Mouse (Mus musculus) C2C12 (cell line): Measurements from ENCODE around the gene Sept1. TPM values are rescaled to one million over a fixed set of nuclear protein-coding genes. Genes with fewer than 3 reads are reported as not detected.
"Not testable (repeated sequence)": the region's sequence is repeated elsewhere in the genome, so short reads cannot be mapped to it uniquely, and the experiment has no call there.

Experiments
- H3K27me3 ChIP-seq: one replicate; pipeline ENCODE4 v1.6.1; 2011; ENCODE audit not compliant: control insufficient read depth, insufficient read depth, insufficient read length
- H3K36me3 ChIP-seq: one replicate; pipeline ENCODE4 v1.6.1; 2011; ENCODE audit not compliant: control insufficient read depth, insufficient read depth
- H3K4me3 ChIP-seq: one replicate; pipeline ENCODE4 v1.5.1; 2011; ENCODE audit warnings: mild to moderate bottlenecking, control low read depth; ENCODE audit not compliant: poor library complexity, insufficient read depth, severe bottlenecking
- H3K79me2 ChIP-seq: one replicate; pipeline ENCODE4 v1.6.1; 2011; ENCODE audit not compliant: control insufficient read depth, insufficient read depth
- H3K79me3 ChIP-seq: one replicate; pipeline ENCODE4 v1.6.1; 2011; ENCODE audit warnings: low read depth, control low read depth
- H3ac ChIP-seq: one replicate; pipeline ENCODE3; 2011; ENCODE audit warnings: low read depth; ENCODE audit not compliant: control insufficient read depth, insufficient read length
- CEBPB ChIP-seq: IDR thresholded peaks from one replicate; pipeline ENCODE4 v1.6.1; 2011; ENCODE audit warnings: low read depth, mild to moderate bottlenecking, control low read depth, moderate library complexity
- CTCF ChIP-seq: IDR thresholded peaks from one replicate; pipeline ENCODE4 v1.5.1; 2011; ENCODE audit not compliant: control insufficient read depth, insufficient read depth, insufficient read length
- FOSL1 ChIP-seq: IDR thresholded peaks from one replicate; pipeline ENCODE4 v1.8.0; 2011; ENCODE audit warnings: mild to moderate bottlenecking, low read length; ENCODE audit not compliant: poor library complexity, insufficient read depth, severe bottlenecking
- MAX ChIP-seq: IDR thresholded peaks from one replicate; pipeline ENCODE4 v1.6.1; 2011; ENCODE audit warnings: mild to moderate bottlenecking, control low read depth
- MYOD1 ChIP-seq: IDR thresholded peaks from one replicate; pipeline ENCODE4 v1.6.1; 2011; ENCODE audit warnings: low read depth; ENCODE audit not compliant: control insufficient read depth, insufficient read length
- MYOG ChIP-seq: IDR thresholded peaks from one replicate; pipeline ENCODE4 v1.6.1; 2011; ENCODE audit not compliant: control insufficient read depth, insufficient read length; ENCODE audit errors: extremely low read depth
- USF1 ChIP-seq: IDR thresholded peaks from one replicate; pipeline ENCODE4 v1.6.1; 2011; ENCODE audit warnings: low read depth, mild to moderate bottlenecking, control low read depth, moderate library complexity
- polyA plus RNA-seq: library from polyadenylated mRNA; unstranded; fragments of >200 nt; fragmentation: generic; extraction: Trizol; gene quantifications from one replicate; pipeline ENCODE4 v1.2.1, GENCODE M21; 2012; ENCODE audit warnings: missing spikeins

Sept1 gene
- polyA plus RNA-seq, 1 experiment: 1.7 TPM

DNA sequence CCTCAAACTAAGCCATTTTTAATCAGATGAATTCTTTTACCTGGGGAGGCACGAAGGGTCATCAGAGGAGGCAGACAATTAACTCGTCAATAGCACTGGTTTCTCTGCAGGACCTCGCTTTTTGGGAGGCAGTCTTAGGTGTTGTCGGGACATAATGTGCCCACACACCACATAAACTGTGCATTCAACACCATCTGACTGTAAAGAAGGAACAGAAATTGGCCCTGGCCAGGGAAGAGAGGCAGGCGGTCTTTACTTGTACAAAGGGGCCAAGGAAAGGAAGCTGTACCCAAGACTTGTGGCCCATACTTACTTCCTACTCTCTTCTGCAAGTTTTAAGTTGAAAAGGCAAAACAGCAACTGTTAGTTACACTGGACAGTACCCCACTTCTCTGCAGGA, 23.6 kb upstream of the Sept1 start:
- no peak overlapping the region for H3ac ChIP-seq
- H3K36me3 ChIP-seq: peaks cover 13% of the 10 kb centered on the region
- no peak overlapping the region for H3K4me3 ChIP-seq
- no peaks in the 10 kb centered on the region for H3K27me3 ChIP-seq
- TF ChIP-seq CEBPB (no peak), CTCF (no peak), MAX (no peak), MYOD1 (no peak), MYOG (no peak), USF1 (no peak), FOSL1 (no peak)
- peaks cover 5% of the 10 kb centered on the region for H3K79me3 ChIP-seq
- H3K79me2 ChIP-seq: peaks cover 17% of the 10 kb centered on the region

DNA sequence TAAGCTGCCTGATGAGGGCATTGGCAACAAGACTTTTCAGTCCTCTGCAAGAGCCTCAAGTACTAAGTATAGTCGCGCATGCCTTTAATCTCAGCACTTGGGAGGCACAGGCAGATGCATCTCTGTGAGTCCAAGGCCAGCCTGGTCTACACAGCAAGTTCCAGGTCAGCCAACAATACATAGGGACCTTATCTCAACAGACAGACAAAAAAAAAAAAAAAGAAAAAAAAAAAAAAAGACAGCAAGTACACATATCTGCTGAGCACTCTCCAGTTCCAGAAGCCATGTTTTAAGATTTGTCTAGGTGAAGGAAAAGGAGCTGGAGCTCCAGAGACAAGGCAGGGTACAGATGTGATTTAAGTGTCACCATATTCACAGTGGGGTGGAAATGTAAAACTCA, 23.0 kb upstream of the Sept1 start:
- peaks cover 5% of the 10 kb centered on the region for H3K79me3 ChIP-seq
- H3K27me3 ChIP-seq: no peaks in the 10 kb centered on the region
- H3K79me2 ChIP-seq: peaks cover 17% of the 10 kb centered on the region
- H3ac ChIP-seq: no peak overlapping the region
- TF ChIP-seq MYOG (no peak), CTCF (no peak), MAX (no peak), USF1 (no peak), MYOD1 (no peak), CEBPB (no peak), FOSL1 (no peak)
- peaks cover 13% of the 10 kb centered on the region for H3K36me3 ChIP-seq
- H3K4me3 ChIP-seq: no peak overlapping the region

DNA sequence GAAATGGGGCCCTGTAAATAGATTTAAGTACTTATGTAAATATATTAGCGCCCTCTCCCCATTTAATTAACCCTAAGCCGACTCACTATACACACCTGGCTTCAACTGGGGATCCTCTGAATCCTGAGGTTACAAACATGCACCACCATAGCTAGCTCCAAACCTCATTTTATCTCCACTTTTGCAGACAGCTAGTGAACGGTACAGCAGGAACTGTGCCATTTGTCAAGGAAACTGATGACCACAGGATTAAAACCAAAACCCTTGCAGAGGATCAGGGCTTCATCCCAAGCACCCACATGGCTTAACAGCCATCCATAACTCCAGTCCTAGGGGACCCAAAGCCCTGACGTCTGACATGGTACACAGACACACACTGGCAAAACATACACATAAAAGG, 22.1 kb upstream of the Sept1 start:
- Histone ChIP-seq H3K4me3 (no peak overlapping the region), H3ac (no peak overlapping the region), H3K79me3 (peaks cover 2% of the 10 kb centered on the region), H3K36me3 (peaks cover 13% of the 10 kb centered on the region), H3K27me3 (no peaks in the 10 kb centered on the region), H3K79me2 (peaks cover 14% of the 10 kb centered on the region)
- TF ChIP-seq MYOD1: no peak
- TF ChIP-seq MAX: no peak
- no peak for TF ChIP-seq USF1
- TF ChIP-seq FOSL1: no peak
- no peak for TF ChIP-seq CEBPB
- TF ChIP-seq CTCF: no peak
- no peak for TF ChIP-seq MYOG

DNA sequence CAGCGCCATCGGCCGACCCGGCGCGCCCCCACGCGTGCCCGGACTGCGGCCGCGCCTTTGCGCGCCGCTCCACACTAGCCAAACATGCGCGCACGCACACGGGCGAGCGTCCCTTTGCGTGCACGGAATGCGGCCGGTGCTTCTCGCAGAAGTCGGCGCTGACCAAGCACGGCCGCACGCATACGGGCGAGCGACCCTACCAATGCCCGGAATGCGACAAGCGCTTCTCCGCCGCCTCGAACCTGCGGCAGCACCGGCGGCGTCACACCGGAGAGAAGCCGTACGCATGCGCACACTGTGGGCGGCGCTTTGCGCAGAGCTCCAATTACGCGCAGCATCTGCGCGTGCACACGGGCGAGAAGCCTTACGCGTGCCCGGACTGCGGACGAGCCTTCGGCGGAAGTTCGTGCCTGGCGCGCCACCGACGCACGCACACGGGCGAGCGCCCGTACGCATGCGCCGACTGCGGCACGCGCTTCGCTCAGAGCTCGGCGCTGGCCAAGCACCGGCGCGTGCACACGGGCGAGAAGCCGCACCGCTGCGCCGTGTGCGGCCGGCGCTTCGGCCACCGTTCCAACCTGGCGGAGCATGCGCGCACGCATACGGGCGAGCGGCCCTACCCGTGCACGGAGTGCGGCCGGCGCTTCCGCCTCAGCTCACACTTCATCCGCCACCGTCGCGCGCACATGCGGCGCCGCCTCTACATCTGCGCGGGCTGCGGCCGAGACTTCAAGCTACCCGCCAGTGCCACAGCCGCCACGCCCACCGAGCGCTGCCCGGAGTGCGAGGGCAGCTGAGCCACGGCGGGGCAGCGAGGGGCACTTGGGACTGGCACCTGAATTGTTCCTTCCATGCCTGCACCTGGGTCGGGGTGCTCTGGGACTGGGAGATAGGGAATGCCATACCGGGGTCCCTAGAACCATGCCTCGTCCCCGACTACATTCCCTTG, 21.2 kb upstream of the Sept1 start:
- peaks cover 6% of the 10 kb centered on the region for H3K79me2 ChIP-seq
- TF ChIP-seq MYOD1: no peak
- peak; percentile 91 for TF ChIP-seq MAX
- peak; percentile 16 for TF ChIP-seq MYOG
- TF ChIP-seq CEBPB: no peak
- no peaks in the 10 kb centered on the region for H3K79me3 ChIP-seq
- no peaks in the 10 kb centered on the region for H3K27me3 ChIP-seq
- H3ac ChIP-seq: peak overlapping the region; percentile 64
- H3K4me3 ChIP-seq: peak overlapping the region; percentile 23
- H3K36me3 ChIP-seq: peaks cover 13% of the 10 kb centered on the region

GRCm38 (mm10) chr7:127253341-127253740, 20.4 kb upstream of the Sept1 start:
- no peak for TF ChIP-seq FOSL1
- no peak for TF ChIP-seq CTCF
- TF ChIP-seq CEBPB: no peak
- TF ChIP-seq USF1: no peak
- TF ChIP-seq MAX: no peak
- no peak for TF ChIP-seq MYOD1
- no peak for TF ChIP-seq MYOG

GRCm38 (mm10) chr7:127252414-127252813, 19.5 kb upstream of the Sept1 start:
- TF ChIP-seq CTCF (no peak), FOSL1 (no peak), MYOD1 (no peak), MYOG (no peak), MAX (no peak), USF1 (no peak)
- Histone ChIP-seq H3K79me3 (no peaks in the 10 kb centered on the region), H3K79me2 (no peaks in the 10 kb centered on the region), H3K36me3 (peaks cover 13% of the 10 kb centered on the region), H3K27me3 (no peaks in the 10 kb centered on the region), H3ac (no peak overlapping the region), H3K4me3 (no peak overlapping the region)

More at GRCm38 (mm10) chr7:127253341-127253740, 20.4 kb upstream of the Sept1 start:
- Histone ChIP-seq H3K27me3 (no peaks in the 10 kb centered on the region), H3ac (no peak overlapping the region), H3K4me3 (no peak overlapping the region), H3K36me3 (peaks cover 13% of the 10 kb centered on the region), H3K79me2 (no peaks in the 10 kb centered on the region), H3K79me3 (no peaks in the 10 kb centered on the region)

DNA sequence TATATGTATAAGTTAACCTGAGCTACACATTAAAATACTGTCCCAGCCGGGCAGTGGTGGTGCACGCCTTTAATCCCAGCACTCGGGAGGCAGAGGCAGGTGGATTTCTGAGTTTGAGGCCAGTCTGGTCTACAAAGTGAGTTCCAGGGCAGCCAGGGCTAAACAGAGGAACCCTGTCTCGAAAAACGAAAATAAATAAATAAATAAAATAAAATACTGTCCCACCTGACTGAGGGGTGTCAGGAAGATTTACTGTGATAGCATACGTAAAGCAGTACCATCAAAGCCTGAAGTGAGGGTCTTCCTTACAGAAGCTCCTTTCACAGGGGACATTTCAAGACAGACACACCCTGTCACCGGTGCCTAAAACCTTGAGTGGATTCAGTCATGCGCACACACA, 17.6 kb upstream of the Sept1 start:
- not testable (repeated sequence) for H3K36me3 ChIP-seq

More for the DNA sequence above, 17.6 kb upstream of the Sept1 start:
- not testable (repeated sequence) for H3ac ChIP-seq, H3K4me3 ChIP-seq, H3K27me3 ChIP-seq, H3K79me3 ChIP-seq
- H3K79me2 ChIP-seq: peaks cover 12% of the 10 kb centered on the region
